Mouse (Mus musculus): Measurements from ENCODE around the gene Tmem190.
A peak's percentile ranks its signal among the peaks of the same experiment; 100 is the strongest.
"Not testable (repeated sequence)": the region's sequence is repeated elsewhere in the genome, so short reads cannot be mapped to it uniquely, and the experiment has no call there.

The Tmem190 gene

DNA sequence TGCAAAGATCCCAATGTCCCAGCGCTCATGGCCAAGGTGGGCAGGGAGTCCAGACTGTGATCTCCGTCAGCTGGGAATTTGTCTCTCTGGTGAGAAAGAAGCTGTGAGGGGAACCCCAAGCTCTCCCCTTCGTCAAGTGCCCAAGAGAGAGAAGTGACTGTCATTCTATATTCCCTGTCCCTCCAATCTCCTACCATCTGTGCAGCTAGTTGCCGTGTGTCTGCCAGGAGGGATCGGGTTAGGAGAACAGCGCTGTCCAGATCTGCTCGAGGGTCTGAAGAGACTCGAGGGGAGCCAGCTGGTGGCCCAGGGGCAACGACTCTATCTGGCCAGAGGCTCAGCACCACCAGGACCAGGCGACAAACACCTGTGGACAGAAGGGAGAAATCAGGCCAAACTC, 6.6 kb upstream of the Tmem190 start:
- no peak for DNase-seq (ENCODE audit: low spot score)

- DNase-seq (ENCODE audit: low spot score), result no peak
Measured at GRCm38 (mm10) chr7:4776861-4777830, 5.6 kb upstream of the Tmem190 start.

GRCm38 (mm10) chr7:4777851-4778637, 4.7 kb upstream of the Tmem190 start:
- no peak for DNase-seq (ENCODE audit: low spot score)

GRCm38 (mm10) chr7:4779921-4780320, 2.8 kb upstream of the Tmem190 start:
- no peak for DNase-seq (ENCODE audit: low spot score)

DNA sequence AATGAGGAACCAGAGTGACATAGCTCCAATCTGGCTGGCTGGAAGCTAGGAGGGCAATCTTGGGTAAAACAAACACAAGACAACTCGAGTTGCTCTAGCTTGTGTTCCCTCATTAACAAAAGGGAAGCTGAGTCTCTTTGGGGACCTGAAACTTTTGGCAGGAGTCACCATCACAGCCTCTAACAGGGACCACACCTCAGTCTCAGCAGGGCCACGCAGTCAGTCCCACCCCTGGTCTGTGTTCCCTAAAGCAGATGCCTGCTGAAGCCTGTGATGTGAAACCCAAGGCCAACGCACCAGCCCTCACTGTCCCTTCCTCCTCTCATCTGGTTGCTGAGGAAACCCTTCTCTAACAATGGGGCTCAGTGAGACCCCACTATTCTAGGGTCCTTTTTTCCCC, 607 bp upstream of the Tmem190 start:
- DNase-seq (ENCODE audit: low spot score), result no peak

DNA sequence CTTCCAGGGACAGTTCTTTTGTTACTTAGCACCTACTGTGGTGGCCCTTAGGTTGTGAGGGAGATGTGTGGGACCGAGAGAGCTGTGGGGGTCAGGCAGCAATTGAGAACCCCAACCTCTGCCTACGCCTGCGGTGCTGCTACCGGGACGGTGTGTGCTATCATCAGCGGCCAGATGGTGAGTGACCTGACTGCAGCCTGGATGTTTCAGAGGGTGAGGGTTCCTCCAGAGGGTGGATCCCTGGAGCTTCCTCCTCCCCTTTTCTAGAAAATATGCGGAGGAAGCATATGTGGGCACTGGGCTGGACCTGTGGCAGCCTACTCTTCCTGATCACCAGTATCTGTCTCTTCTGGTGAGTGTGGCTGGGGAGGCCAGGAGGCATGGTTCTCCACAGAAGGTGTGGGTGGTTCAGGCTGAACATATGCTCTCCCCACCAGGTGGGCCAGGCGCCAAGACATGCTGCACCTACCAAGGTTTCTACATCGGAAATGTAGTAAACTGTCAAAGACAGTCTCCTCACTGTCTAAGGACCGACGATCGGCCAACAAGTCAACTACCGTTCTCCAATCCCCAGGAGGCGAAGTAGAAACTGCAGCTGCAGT, 1.0 kb downstream of the Tmem190 start:
- DNase-seq (ENCODE audit: low spot score), result no peak

- DNase-seq (ENCODE audit: low spot score), result peak; percentile 48
Measured at GRCm38 (mm10) chr7:4788499-4789435, 6.0 kb downstream of the Tmem190 start.

DNA sequence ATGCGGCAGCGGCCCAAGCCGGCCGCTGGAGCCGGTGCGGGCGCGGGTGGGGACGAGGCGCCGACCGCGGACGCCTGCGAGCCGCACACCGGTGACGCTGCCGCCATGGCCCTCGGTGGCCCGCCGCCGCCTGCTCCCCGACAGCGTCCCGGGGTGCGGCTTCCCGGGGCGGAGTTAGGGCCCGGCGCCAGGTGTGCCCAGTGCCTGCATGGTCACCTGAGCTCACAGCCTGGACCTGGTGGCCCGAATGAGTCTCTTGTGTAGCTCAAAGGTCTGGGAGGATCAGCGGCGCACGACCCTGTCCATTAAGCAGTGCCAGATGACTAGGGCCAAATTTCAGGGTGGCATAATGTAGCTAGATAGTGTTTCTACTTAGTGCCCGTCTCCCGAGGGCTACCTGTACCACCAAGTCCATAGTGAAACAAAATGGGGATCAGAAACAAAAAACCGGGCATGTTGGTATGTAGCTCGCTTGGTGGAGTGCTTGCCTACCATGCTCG, 6.7 kb downstream of the Tmem190 start, which contains the start of gene Tmem238:
Gene Tmem238, minus strand, starts transcription at position 221 of the 500 bp plus-strand sequence.
- peak; percentile 47 for DNase-seq (ENCODE audit: low spot score)

DNA sequence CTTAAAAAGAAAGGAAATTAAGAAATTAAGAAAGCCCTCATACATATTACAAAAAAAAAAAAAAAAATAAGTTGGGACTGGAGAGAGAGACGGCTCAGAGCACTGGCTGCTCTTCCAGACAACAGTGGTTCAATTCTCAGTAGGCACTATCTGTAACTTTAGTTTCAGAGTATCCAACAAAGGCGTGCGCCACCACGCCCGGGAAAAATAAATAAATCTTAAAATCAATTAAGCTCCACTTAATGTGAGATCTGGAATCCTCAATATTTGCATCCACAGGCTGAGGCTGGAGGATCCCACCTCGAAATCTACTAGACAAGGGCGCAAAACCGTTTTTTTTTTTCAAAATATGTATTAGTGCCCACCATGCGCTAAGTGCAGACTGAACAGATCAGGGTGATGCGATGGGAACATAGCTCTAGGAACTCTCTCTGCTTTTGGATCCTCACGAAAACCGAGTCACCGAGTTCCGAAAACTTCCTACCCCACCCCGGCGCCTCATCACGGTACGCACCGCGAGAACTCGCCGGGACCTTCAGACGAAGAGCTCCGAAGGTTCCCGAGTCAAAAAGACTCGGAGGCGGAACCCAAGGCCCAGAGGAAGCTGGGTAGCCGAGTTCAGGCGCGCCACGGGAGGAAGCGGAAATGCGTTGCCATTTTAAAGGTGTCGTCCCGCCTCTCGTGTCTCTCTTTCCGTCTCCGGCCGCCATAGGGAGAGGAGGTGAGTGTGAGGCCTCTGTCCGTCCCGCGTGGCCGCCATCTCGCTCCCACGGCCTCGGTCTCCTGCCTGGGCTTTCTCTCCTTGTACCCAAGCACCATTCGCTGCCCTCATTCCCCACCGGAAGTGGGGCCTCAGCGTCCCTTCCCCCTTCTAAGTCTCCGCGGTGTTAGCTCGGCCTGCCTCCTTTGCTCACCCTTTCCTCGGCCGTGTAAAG, 9.8 kb downstream of the Tmem190 start, which contains the start of gene Rpl28:
Gene Rpl28, plus strand, starts transcription at position 597 of the 935 bp plus-strand sequence.
- peak; percentile 86 for DNase-seq (ENCODE audit: low spot score)

GRCm38 (mm10) chr7:4793248-4793647, 10.5 kb downstream of the Tmem190 start:
- DNase-seq (ENCODE audit: low spot score), result not testable (repeated sequence)

GRCm38 (mm10) chr7:4793674-4794073, 10.9 kb downstream of the Tmem190 start:
- no peak for DNase-seq (ENCODE audit: low spot score)

DNA sequence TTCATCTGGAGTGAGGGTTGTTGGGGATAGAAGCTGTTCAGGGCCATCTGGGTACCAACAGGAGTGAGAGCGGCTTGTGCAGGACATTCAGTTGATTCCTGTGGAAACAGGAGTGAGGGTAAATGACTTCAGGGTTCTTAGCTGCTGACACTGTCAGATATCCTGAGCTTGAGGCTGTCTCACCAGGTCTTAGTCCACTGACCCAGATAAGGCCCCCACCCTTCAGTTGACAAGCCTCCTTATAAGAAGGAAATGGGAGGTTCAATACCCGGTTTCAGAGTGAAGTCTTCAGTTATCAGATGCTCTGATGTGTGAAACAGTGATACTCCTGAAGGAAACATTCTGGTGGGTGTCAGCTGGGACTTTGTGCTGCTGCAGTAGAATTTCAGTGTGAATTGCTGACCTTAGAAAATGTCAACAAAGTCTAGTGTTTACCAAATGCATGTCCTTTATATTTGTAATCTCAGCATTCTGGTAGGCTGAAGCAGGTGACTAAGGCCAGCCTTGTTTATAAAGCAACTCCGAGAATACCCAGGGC, 12.0 kb downstream of the Tmem190 start:
- DNase-seq (ENCODE audit: low spot score), result no peak

DNA sequence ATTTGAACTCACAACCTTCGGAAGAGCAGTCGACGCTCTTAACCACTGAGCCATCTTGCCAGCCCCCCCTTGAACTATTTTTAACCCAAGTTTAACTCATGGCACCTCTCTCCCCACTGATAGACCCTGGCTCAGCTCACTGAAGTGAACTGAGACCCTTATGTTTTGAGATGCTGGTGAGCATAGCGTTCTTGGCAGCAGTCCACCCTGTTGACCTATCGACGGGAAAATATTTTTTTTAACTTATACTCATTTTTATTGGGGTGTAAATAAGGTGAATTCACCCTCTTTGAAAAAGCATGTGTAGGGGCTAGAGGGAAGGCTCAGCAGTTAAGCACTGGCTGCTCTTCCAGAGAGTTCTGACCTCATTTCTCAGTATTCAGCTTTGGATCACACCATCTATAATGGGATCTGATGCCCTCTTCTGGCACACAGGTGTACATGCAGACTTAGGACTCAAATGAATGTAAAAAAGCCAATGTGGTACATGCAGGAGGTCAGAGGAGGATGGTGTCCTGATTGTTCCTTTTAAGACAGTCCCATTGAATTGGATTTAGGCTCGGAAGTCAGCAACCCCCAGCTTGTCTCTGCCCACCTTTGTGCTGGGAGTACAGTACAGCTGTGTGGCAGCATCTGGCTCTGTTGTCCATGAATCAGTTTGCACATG, 13.2 kb downstream of the Tmem190 start:
- no peak for DNase-seq (ENCODE audit: low spot score)

DNA sequence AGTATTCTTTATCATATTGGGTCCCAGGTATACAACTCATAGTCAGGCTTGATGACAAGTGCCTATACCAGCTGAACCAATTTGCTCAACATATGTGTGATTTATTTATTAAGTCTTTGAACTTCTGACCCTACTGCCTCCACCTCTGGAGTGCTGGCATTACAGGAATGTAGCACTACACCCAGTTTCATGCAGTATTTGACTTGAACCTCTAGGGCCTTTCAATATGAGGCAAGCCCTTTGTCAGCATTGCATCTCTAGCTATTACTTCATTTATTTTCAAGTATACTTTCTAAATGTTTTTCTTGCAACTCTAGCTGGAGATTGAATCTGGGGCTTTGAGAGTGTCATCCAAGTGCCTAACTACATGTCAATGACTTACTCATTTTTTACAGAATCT, 19.5 kb downstream of the Tmem190 start:
- DNase-seq (ENCODE audit: low spot score), result no peak

GRCm38 (mm10) chr7:4806716-4807115, 24.0 kb downstream of the Tmem190 start:
- DNase-seq (ENCODE audit: low spot score), result no peak

- not testable (repeated sequence) for DNase-seq (ENCODE audit: low spot score)
Measured at GRCm38 (mm10) chr7:4811131-4811530, 28.4 kb downstream of the Tmem190 start.

DNA sequence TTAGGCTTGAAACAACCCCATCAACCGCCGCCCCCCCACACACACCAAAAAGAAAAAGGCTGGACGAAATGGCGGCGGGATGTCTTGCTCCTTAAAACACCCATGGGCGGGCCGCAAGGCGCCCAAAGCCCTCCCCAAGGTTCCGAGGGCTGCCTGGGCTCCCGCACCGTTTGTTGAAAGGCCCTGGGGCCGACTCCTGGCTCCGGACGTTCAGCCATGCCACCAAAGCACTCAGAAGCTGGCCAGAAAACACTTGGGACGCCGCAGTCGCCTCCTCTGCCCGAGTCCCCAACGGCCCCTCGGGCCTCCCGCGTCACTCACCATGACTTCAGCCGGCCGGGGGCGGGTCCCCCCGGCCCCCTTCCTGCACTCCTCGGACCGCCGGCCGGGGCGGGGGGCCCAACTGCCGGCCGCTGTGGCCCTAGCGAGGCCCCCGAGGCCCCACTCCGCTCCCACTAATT, 29.1 kb downstream of the Tmem190 start:
- DNase-seq (ENCODE audit: low spot score), result peak; percentile 19

GRCm38 (mm10) chr7:4812303-4813104, 29.8 kb downstream of the Tmem190 start, which contains the start of gene Ube2s:
TSS of gene Ube2s (minus strand) at chr7:4812590.
- peak; percentile 93 for DNase-seq (ENCODE audit: low spot score)
